Mouse (Mus musculus) E14TG2a.4 (cell line): Measurements from ENCODE around the gene Oprl1.
A peak's percentile ranks its signal among the peaks of the same experiment; 100 is the strongest.

ENCODE experiments used
- H3K27me3 ChIP-seq: 2 replicates; pipeline ENCODE4 v1.6.1; 2014; ENCODE audit warnings: low read length, control low read depth; ENCODE audit not compliant: insufficient read depth
- H3K36me3 ChIP-seq: 2 replicates; pipeline ENCODE4 v1.6.1; 2014; ENCODE audit warnings: low read length, control low read depth; ENCODE audit not compliant: insufficient read depth
- H3K4me1 ChIP-seq: replicated peaks from 2 replicates; pipeline ENCODE4 v1.6.1; 2014; ENCODE audit warnings: low read depth, low read length, control low read depth
- H3K4me3 ChIP-seq: replicated peaks from 2 replicates; pipeline ENCODE4 v1.5.1; 2014; ENCODE audit warnings: mild to moderate bottlenecking, low read length
- H3K9me3 ChIP-seq: 2 replicates; pipeline ENCODE4 v1.6.1; 2014; ENCODE audit warnings: low read length, control low read depth
- CTCF ChIP-seq: conservative IDR thresholded peaks from 2 replicates; pipeline ENCODE4 v1.5.1; 2014; ENCODE audit warnings: low read length
- NANOG ChIP-seq: IDR thresholded peaks from 2 replicates; pipeline ENCODE4 v1.6.1; 2014; ENCODE audit warnings: borderline replicate concordance, low read length, mixed read lengths
- POU5F1 ChIP-seq: IDR thresholded peaks from 2 replicates; pipeline ENCODE4 v1.6.1; 2014; ENCODE audit warnings: low read length, borderline replicate concordance

The Oprl1 gene

GRCm38 (mm10) chr2:181676424-181676823 lies 38.4 kb upstream of the Oprl1 start:
- Histone ChIP-seq H3K4me3 (no peak overlapping the region; the same call in 1 of the 2 replicates), H3K27me3 (peaks cover 47% of the 10 kb centered on the region), H3K36me3 (no peaks in the 10 kb centered on the region), H3K4me1 (peaks cover 81% of the 10 kb centered on the region), H3K9me3 (no peaks in the 10 kb centered on the region)
- TF ChIP-seq NANOG (no peak), POU5F1 (no peak), CTCF (no peak)

DNA sequence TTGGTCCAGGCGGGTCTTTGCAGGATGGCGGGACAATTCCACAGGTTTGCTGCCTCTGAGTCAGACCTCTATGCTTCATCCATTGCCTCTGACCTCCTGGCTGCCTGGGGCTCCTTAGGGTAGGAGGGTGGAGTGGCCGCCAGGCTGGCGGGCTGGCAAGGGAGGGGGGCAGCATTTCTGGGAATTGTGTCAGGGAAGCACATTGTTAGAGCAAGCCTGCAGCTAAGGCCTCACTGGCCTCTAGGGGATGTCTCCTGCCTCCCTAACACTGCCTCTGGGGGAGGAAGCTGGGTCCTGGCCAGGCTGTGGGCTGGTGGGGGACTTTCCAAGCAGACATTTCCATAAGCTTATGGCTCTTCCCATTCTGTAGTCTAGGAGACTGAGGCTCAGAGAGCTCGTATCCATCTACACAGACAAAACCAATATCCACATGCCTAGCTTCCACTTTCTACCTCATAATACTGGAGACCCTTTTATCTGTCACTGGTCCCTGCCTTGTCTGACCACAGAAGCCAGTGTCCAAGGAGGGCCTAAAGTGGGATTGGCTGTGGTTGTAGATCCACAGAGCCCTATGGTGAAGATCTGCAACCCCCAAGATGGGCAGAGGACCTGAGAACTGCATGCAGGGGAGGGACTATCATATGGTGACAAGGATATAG lies 37.6 kb upstream of the Oprl1 start:
- Histone ChIP-seq H3K4me3 (peak overlapping the region; percentile 30), H3K27me3 (peaks cover 47% of the 10 kb centered on the region), H3K36me3 (no peaks in the 10 kb centered on the region), H3K4me1 (peaks cover 74% of the 10 kb centered on the region), H3K9me3 (no peaks in the 10 kb centered on the region)
- TF ChIP-seq CTCF (no peak; the same call in 1 of the 2 replicates), NANOG (no peak), POU5F1 (no peak)

DNA sequence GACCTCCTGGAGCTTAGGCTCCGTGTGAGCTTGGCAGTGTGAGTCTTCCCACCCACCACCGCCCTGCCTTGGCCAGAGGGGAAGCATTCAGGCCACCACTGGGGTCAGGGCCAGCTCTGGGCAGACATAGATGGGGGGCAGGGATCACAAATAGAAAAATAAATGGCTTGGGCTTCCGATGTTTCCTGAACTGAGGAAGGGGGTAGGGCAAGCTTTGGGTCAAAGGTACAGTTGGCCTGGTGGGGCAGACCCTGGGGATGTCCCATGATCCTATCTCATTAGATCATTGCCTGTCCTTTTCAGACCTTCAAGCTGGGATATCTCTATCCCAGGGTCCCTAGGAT lies 37.1 kb upstream of the Oprl1 start:
- peaks cover 47% of the 10 kb centered on the region for H3K27me3 ChIP-seq
- TF ChIP-seq NANOG (no peak), POU5F1 (no peak), CTCF (no peak)
- no peaks in the 10 kb centered on the region for H3K9me3 ChIP-seq
- H3K36me3 ChIP-seq: no peaks in the 10 kb centered on the region
- H3K4me1 ChIP-seq: peaks cover 74% of the 10 kb centered on the region
- no peak overlapping the region for H3K4me3 ChIP-seq

GRCm38 (mm10) chr2:181678780-181679179 lies 36.0 kb upstream of the Oprl1 start:
- H3K4me3 ChIP-seq: no peak overlapping the region
- TF ChIP-seq NANOG (no peak), CTCF (peak; percentile 86)
- H3K27me3 ChIP-seq: peaks cover 45% of the 10 kb centered on the region
- no peaks in the 10 kb centered on the region for H3K9me3 ChIP-seq
- H3K36me3 ChIP-seq: no peaks in the 10 kb centered on the region
- peaks cover 66% of the 10 kb centered on the region for H3K4me1 ChIP-seq

DNA sequence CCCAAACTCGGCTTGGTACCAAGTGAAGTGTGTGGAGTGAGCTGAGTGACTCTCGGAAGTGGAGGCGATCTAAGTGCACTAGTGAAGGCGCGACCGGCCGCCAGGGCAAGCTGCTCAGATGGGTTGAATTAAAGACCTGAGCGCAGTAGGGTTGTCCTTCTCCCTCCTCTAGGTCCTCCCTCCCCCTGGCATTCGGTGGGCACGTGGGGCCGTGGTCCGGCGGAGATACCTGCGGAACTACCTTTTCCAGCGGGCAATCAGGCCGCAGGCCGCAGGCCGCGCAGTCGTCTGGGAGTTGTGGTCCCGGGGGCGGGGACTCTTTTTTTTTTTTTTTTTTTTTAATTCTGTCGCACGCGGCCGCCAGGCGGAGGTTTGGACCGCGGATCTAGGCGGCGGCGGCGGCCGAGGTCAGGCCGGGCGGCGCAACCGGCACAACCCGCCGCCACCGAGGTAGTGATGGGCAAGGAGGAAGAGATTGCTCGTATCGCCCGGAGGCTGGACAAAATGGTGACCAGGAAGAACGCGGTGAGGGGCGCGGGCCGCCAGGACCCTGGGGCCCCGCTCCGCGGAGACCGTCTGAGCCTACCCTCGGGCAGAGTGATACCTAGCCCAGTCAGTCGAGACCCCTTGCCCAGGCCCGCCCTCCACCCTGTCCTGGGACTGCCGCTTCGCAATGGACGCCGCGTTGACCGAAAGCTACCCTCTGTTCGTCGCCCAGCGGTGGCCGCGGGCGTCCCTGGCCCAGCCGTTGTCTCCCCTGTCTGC lies 34.7 kb upstream of the Oprl1 start, which contains the start of gene Tcea2:
Gene Tcea2, plus strand, starts transcription at position 360 of the 765 bp plus-strand sequence.
- H3K36me3 ChIP-seq: peaks cover 11% of the 10 kb centered on the region; the same call in 1 of the 2 replicates
- TF ChIP-seq CTCF: no peak
- no peak for TF ChIP-seq NANOG
- TF ChIP-seq POU5F1: no peak
- H3K4me1 ChIP-seq: peaks cover 52% of the 10 kb centered on the region
- H3K27me3 ChIP-seq: peaks cover 34% of the 10 kb centered on the region
- no peaks in the 10 kb centered on the region for H3K9me3 ChIP-seq
- peak within 1 kb of the TSS; percentile 84 for H3K4me3 ChIP-seq

- no peaks in the 10 kb centered on the region for H3K9me3 ChIP-seq
- H3K36me3 ChIP-seq: peaks cover 17% of the 10 kb centered on the region; the same call in 1 of the 2 replicates
- H3K4me3 ChIP-seq: peak overlapping the region; percentile 84
- peaks cover 46% of the 10 kb centered on the region for H3K4me1 ChIP-seq
- peaks cover 34% of the 10 kb centered on the region for H3K27me3 ChIP-seq
- TF ChIP-seq CTCF (no peak), POU5F1 (no peak), NANOG (no peak)
These were observed 34.1 kb upstream of the Oprl1 start for GRCm38 (mm10) chr2:181680716-181681117.

DNA sequence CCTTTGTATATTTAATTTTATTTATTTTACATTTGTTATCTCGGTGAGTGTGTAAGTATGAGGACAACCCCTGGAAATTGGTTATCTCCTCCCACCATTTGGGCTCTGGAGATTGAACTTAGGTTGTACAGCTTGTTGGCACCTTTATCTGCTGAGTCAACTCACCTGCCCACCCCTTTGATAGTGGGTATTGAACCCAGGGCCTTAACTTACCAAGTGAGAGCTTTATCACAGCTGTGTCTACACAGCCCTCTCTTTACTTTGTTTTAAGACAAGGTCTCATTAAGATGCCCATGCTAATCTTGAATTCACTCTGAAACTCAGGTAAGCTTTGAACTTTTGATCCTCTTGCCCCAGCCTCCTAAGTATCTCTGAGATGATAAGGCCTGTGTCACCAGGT lies 32.8 kb upstream of the Oprl1 start:
- Histone ChIP-seq H3K4me3 (no peak overlapping the region), H3K9me3 (no peaks in the 10 kb centered on the region), H3K27me3 (peaks cover 34% of the 10 kb centered on the region), H3K36me3 (peaks cover 29% of the 10 kb centered on the region; the same call in 1 of the 2 replicates), H3K4me1 (peaks cover 34% of the 10 kb centered on the region)
- TF ChIP-seq NANOG: no peak
- no peak for TF ChIP-seq CTCF
- TF ChIP-seq POU5F1: no peak

DNA sequence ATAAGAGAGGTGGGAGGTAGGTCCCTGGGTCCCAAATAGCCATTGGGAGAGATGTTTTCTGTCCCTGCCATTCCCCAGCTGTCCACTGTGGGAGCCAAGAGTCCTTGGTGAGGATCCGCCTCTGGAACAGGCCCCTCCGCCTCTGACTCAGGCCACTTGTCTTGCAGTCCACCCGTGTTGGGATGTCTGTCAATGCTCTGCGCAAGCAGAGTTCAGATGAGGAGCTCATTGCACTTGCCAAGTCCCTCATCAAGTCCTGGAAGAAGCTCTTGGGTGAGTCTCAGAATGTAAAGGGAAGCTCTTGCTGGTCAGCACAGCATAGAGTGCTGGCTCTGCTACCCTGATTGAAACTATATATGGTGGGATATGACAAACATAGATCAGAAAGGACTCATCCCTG lies 31.4 kb upstream of the Oprl1 start:
- TF ChIP-seq NANOG (no peak), POU5F1 (no peak), CTCF (no peak)
- Histone ChIP-seq H3K9me3 (no peaks in the 10 kb centered on the region), H3K4me3 (no peak overlapping the region), H3K27me3 (peaks cover 34% of the 10 kb centered on the region), H3K36me3 (peaks cover 43% of the 10 kb centered on the region), H3K4me1 (peaks cover 21% of the 10 kb centered on the region)

- Histone ChIP-seq H3K4me3 (no peak overlapping the region), H3K4me1 (peaks cover 19% of the 10 kb centered on the region), H3K27me3 (peaks cover 34% of the 10 kb centered on the region), H3K9me3 (no peaks in the 10 kb centered on the region), H3K36me3 (peaks cover 56% of the 10 kb centered on the region)
- no peak for TF ChIP-seq NANOG
- TF ChIP-seq POU5F1: no peak
- no peak for TF ChIP-seq CTCF
These were observed 30.1 kb upstream of the Oprl1 start for GRCm38 (mm10) chr2:181684713-181685112.
